Mouse (Mus musculus): ENCODE results near the gene H2-T3.
"Not testable (repeated sequence)": the region's sequence is repeated elsewhere in the genome, so short reads cannot be mapped to it uniquely, and the experiment has no call there.

H2-T3 gene

GRCm38 (mm10) chr17:36190169-36190507, at the start of gene H2-T3:
Gene H2-T3, minus strand, starts transcription at chr17:36190287.
- no peak for DNase-seq

- DNase-seq: no peak
These were observed 47.3 kb upstream of the H2-T3 start for GRCm38 (mm10) chr17:36237321-36237921.

- DNase-seq: not testable (repeated sequence)
These were observed 45.2 kb upstream of the H2-T3 start for GRCm38 (mm10) chr17:36235300-36235699.

- no peak for DNase-seq
These were observed 43.5 kb upstream of the H2-T3 start for GRCm38 (mm10) chr17:36233572-36233971.

- DNase-seq: peak; percentile 24
These were observed 41.2 kb upstream of the H2-T3 start for GRCm38 (mm10) chr17:36231318-36231717.

- no peak for DNase-seq
These were observed 39.0 kb upstream of the H2-T3 start for GRCm38 (mm10) chr17:36229046-36229445.

- DNase-seq: no peak
These were observed 36.8 kb upstream of the H2-T3 start for GRCm38 (mm10) chr17:36226921-36227320.

- DNase-seq: no peak
These were observed 35.2 kb upstream of the H2-T3 start for GRCm38 (mm10) chr17:36225231-36225824.

GRCm38 (mm10) chr17:36224451-36224850, 34.4 kb upstream of the H2-T3 start:
- no peak for DNase-seq

GRCm38 (mm10) chr17:36218594-36219155, 28.6 kb upstream of the H2-T3 start:
- no peak for DNase-seq

- DNase-seq: no peak
These were observed 25.5 kb upstream of the H2-T3 start for GRCm38 (mm10) chr17:36215586-36215985.

GRCm38 (mm10) chr17:36206846-36207245, 16.8 kb upstream of the H2-T3 start:
- no peak for DNase-seq

GRCm38 (mm10) chr17:36205862-36206261, 15.8 kb upstream of the H2-T3 start:
- DNase-seq: no peak

- no peak for DNase-seq
These were observed 15.4 kb upstream of the H2-T3 start for GRCm38 (mm10) chr17:36205456-36205855.

GRCm38 (mm10) chr17:36201851-36202250, 11.8 kb upstream of the H2-T3 start:
- no peak for DNase-seq

- DNase-seq: no peak
These were observed 8.2 kb upstream of the H2-T3 start for GRCm38 (mm10) chr17:36198317-36198716.

GRCm38 (mm10) chr17:36194471-36194870, 4.4 kb upstream of the H2-T3 start:
- no peak for DNase-seq

GRCm38 (mm10) chr17:36193546-36194141, 3.6 kb upstream of the H2-T3 start:
- DNase-seq: peak; percentile 5

- no peak for DNase-seq
These were observed 2.3 kb upstream of the H2-T3 start for GRCm38 (mm10) chr17:36192371-36192770.

- no peak for DNase-seq
These were observed 457 bp downstream of the H2-T3 start for GRCm38 (mm10) chr17:36189491-36190168.

- DNase-seq: no peak
These were observed 2.5 kb downstream of the H2-T3 start for GRCm38 (mm10) chr17:36187540-36187939.

GRCm38 (mm10) chr17:36182212-36182611, 7.9 kb downstream of the H2-T3 start:
- DNase-seq: no peak

- not testable (repeated sequence) for DNase-seq
These were observed 10.6 kb downstream of the H2-T3 start for GRCm38 (mm10) chr17:36179446-36179845.

GRCm38 (mm10) chr17:36178938-36179337, 11.1 kb downstream of the H2-T3 start:
- not testable (repeated sequence) for DNase-seq
